Mouse (Mus musculus): ENCODE data around the gene Ercc1. TPM values are rescaled to one million over a fixed set of nuclear protein-coding genes. Genes with fewer than 3 reads are reported as not detected.

The Ercc1 gene
- total RNA-seq, 1 experiment from 2014 or later: 18.9 TPM

DNA sequence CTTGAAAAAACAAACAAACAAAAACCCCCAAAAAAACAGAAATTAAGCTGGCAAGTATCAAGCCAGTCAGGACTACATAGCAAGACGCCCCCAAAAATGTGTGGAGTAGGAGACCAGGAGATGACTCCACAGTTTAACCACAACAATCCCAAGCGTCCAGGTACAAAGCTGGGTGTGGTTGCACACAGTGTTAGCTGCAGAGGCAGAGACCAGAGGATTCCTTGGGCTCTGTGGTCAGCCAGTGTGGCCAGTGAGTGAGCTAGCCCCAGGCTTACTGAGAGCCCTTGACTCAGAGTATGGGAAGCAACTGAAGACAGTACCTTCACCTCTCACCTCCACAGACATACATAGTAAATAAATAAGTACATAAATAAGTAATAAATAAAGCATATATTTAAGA is 12.7 kb upstream of the Ercc1 start:
- ATAC-seq (replicated peaks; ENCODE audit: low read depth, poor library complexity, severe bottlenecking): no peak

DNA sequence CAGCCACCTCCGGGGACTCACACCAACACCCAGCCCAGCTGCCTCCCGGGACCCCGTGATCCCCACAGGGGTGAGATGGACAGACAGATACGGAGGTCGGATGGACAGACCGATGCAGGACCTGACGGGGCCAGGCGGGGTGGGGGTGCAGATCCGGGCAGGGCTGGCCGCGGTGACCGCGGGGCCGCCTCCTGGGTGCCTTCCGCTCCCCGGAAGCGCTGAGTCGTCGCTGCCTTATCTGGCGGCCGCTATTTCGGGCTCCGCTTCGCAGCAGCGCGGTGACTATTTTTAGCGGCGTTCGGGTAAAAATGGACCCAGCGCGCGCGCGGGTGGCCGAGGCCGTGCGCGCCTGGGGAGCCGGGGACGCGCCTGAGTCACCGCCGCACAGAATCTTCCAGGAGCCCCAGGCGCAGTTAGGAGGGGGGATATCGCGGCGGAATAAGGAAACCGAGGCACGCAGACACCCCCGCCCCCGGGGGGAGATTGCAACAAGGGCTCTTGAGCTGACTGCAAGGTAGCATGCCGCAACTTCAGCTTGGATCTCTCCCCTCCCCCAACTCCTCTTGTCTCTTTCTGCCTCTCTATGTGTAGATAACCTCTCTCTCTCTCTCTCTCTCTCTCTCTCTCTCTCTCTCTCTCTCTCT is 11.7 kb upstream of the Ercc1 start:
- ATAC-seq (replicated peaks; ENCODE audit: low read depth, poor library complexity, severe bottlenecking): peak; percentile 37

DNA sequence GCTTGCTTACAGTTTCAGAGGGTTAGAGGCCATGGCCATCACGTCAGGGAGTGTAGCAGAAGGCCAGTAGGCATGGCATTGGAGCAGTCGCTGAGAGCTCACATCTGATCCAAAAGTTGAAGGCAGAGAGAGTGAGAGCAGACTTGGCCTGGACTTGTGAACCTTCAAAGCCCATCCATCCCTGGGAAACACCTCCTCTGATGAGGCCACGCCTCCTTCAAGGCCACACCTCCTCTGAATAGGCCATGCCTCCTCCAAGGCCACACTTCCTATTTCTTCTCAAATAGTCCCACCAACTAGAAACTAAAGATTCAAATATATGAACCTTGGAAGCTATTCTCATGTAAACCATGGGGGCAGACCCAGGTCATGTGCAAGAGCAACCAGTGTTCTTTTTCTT is 9.0 kb upstream of the Ercc1 start:
- ATAC-seq (replicated peaks; ENCODE audit: low read depth, poor library complexity, severe bottlenecking): peak; percentile 78

DNA sequence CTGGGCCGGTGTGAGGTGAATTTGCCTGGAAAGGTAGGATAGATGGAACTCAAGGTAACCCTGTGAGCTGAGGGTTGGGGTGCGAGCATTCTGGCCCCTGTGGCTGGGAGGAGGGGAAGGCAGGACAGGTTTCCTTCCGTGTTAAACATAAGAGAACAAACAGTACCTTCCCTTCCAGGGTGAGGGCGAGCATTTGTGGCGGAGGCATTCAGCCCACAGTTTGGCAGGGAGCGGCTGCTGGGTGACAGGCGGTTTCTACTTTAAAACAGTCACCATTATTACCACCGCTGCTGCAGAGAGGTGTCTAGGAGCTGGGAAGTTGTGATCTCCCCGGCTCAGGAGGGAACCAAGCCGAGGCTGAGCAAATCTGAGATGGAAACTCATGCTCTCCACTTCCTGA is 7.5 kb upstream of the Ercc1 start:
- ATAC-seq (replicated peaks; ENCODE audit: low read depth, poor library complexity, severe bottlenecking): no peak; the same call in 1 of the 2 replicates

DNA sequence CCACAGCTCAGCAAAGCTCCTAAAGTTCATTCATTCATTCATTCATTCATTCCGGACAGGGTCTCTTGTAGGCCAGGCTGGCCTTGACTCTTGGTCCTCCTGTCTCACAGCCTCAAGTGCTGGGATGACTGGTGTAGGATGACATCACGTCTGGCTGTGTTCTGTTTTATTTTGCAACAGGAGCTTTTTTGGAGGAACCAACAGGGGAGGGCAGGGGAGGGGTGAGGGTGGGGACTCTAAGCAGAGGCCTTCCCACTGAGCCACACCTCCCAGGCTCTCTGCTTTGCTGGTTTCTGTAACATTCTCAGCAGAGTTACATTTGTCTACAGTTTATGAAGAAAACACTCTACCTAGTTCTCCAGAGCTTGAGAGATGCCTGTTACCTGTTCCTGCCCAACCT is 6.5 kb upstream of the Ercc1 start:
- peak; percentile 20; the same call in 1 of the 2 replicates for ATAC-seq (replicated peaks; ENCODE audit: low read depth, poor library complexity, severe bottlenecking)

DNA sequence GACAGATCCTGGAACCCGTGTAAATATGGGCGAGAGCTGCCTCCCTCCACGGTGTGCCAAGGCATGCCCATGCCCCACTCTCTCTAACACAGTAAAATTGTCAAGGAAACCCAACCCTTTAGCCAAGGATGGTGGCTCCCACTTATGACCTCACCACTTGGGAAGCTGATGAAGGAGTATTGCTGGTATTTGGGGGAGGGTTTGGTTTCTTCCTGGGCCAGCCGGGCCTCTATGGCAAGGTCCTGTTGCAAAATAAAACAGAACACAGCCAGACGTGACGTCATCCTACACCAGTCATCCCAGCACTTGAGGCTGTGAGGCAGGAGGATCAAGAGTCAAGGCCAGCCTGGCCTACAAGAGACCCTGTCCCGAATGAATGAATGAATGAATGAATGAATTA is 6.0 kb upstream of the Ercc1 start:
- no peak for ATAC-seq (replicated peaks; ENCODE audit: low read depth, poor library complexity, severe bottlenecking)

DNA sequence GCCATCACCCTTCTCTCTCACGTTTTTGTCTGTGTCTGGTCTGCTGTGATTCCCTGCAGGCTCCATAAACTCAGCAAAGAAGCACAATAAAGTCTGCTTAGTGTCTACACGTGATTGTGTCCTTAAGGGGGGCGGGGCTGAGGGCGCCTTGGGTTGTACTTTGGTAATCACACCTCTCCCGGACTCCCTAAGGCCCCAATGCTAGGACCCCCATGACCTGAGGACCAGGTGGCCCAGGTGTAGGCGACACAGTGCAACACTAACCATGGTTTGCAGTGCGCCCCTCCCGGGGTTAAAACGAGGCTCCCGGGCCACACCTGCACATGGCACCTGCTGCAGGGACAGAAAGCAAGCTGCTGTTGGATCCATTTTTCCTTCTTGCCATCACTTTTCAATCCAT is 3.3 kb upstream of the Ercc1 start:
- ATAC-seq (replicated peaks; ENCODE audit: low read depth, poor library complexity, severe bottlenecking): no peak

DNA sequence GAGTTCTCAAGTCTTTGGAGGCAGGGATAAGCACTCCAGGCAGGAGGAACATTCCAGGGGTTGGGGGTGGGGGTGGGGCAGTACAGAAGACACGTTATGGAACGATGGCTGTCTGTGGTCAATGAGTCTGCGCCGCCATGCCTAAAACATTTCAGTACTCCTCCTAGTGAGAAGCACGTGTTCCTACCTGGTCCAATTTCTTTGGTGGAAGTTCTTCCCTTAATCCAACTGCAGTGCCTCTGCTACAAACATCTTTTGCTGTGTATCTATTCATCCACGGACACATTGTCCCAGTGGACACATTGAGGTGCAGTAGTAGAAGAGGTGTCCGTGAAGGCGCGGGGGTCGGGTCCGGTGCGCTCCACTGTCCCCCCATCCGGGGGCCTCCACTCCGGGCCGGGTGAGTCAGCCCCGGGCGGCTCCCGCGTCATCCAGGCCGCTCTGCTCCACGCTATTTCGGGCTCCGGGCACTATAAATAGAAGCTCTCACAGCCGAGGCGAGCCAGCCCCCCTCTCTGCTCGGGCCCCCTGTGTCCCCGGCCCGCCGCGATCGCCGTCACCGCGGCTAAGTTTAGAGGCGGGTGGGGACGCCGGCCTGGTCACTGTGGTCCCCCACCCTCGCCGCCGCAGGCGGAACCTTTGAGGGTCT is 2.7 kb upstream of the Ercc1 start:
- ATAC-seq (replicated peaks; ENCODE audit: low read depth, poor library complexity, severe bottlenecking): no peak

DNA sequence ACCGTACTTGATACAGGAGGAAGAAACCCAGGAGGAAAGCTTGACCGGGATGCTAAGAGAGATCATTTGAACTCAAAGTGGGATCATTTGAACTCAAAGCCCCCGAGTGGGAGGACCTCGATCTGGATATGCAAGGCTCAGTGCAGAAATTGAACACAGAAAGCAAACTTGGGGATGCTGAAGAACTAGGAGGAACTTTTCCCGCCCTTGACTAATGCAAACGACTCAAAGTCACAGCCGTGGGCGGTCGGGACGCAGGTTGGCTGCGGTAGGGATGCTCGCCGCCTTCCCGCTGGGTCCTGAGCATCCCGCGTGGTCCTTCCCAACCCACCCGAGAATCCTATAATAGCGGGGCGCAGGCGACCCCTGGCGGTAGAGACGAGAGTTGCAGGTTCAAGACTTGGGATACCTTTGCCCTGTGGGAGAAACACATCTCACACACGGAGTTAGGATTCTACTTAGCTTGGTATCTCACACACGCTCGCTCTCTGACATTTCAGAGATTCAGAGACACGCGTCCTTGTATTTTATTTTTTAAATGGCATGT is 2.0 kb upstream of the Ercc1 start:
- peak; percentile 46; the same call in 1 of the 2 replicates for ATAC-seq (replicated peaks; ENCODE audit: low read depth, poor library complexity, severe bottlenecking)

DNA sequence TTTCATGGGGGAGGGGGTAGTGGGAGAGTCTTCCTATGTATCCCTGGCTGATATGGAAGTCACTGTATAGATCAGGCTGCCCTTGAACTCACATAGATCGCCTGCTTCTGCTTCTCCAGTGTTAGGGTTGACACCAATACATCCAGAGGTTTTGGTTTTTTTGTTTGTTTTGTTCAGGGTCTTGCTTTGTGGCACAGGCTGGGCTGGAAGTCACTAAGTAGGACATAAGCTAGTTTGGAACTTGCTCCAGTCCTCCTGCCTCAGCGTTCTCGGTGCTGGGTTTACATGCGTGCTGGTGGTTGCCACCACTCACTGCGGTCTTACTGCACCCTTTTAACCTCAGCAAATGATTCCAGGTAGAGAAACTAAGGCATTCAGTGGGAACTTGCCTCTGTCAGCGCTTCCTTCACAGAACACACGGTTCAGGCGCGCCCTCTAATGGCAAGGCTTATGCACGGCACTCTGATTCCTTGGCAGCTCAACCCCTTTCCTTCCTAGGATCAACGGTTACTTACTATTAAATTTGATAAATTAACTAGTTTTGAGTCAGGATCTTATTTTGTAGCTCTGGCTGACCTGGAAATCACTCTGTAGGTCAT is 1.3 kb upstream of the Ercc1 start:
- peak; percentile 47; the same call in 1 of the 2 replicates for ATAC-seq (replicated peaks; ENCODE audit: low read depth, poor library complexity, severe bottlenecking)

DNA sequence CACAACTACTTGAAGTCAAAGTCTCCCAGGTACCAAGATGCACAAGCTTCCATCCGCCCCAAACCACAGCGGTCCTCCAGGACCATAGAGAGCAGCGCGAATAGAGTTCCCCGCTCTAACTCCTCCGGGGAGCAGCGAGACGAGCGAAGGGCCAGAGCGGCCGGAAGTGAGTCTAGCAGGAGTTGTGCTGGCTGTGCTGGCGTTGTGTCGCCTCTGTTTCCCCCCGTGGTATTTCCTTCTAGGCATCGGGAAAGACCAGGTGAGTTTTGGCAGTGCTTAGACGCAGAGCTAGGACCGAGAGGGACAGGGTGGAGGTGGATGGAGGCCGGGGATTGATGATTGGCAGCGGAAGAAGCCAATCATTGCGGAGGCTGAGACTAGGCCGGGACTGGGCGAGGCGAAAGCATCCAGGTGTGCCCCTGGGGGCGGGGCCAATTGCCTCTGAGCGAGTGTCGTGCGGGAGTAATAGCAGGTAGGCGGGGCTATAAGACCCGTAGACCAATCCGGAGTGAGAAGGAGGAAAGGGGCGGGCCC is 427 bp downstream of the Ercc1 start:
- ATAC-seq (replicated peaks; ENCODE audit: low read depth, poor library complexity, severe bottlenecking): peak; percentile 84

DNA sequence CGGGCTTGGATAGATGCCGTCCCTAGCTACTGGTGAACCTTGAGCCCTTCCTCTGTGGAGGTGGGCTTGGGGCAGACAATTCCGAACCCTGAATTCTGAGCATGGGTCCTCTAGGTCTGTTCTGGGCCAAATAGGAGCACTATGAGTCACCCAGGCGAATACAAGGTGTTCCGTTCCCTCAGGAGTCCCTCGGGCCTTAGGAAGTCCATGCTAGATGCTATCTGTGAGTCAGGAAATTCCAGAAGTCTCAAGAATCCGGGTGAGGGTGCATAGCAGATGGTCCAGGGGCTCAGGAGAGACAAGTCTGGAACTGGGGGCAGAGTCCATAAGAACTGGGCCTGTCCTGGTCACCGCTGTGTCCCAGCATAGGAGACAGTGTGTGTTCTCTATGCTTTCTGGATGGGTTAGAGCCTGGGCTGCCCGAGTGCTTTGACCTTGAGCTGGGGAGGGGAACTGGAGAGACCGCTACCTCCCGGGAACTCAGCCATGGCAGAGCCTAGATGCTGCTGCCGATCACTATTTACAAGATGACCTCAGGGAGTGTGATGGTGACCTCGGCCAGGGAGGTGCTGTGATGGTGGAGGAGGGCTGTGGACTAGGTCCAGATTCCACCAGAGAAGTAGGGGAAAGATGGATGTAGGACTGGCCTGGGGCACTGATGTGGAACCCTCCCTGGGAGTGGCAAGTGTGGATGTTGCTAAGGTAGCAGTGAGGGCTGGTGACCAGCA is 4.8 kb downstream of the Ercc1 start:
- ATAC-seq (replicated peaks; ENCODE audit: low read depth, poor library complexity, severe bottlenecking): no peak

DNA sequence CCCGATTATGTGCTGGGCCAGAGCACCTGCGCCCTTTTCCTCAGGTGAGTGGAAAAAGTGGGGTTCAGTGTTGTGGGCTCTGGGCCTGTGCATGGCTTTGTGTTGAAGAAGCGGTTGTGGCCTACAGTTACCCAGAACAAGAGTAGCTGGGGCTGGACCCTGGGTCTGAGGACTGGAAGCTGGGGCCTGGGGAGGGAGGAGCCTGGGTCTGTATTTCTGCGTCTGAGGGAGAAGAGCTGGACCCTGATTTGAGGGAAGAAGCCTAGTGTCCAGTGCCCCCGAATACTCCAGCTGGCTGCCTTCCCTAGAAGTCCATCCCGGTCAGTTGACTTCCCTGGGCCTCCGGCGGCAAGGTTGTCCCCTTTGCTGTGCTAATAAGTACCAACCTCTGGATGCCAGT is 5.6 kb downstream of the Ercc1 start:
- ATAC-seq (replicated peaks; ENCODE audit: low read depth, poor library complexity, severe bottlenecking): no peak

DNA sequence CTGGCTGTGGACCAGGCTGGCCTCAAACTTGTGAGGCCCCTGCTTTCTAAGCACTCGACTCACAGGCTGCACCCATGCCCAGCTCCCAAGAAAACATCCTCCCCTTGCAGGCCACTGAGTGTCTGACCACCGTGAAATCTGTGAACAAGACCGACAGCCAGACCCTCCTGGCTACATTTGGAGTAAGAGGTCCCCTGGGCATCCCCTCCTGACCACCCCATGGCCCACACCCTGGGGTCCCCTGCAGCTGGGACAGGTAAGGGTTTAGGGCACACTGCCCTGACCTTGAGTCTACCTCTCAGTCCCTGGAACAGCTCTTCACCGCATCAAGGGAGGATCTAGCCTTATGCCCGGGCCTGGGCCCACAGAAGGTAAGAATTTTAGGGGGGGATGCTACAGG is 10.4 kb downstream of the Ercc1 start:
- no peak for ATAC-seq (replicated peaks; ENCODE audit: low read depth, poor library complexity, severe bottlenecking)

DNA sequence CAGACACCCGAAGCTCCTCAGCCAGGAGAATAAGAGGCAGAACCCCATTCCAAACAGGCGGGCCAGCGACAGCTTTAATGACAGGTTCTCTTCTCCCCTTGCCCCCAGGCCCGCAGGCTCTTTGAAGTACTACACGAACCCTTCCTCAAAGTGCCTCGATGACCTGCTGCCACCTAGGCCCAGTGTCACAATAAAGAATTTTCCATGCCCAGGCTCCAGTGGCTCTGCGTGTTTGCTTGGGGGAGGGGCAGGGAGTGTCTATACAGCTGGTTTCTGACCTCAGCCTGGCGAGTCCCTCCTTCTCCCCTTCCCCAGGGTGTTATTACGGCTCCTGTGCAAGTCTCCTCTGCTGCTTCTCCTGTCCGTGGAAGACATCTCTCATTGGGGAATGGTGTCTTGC is 11.7 kb downstream of the Ercc1 start:
- no peak for ATAC-seq (replicated peaks; ENCODE audit: low read depth, poor library complexity, severe bottlenecking)

DNA sequence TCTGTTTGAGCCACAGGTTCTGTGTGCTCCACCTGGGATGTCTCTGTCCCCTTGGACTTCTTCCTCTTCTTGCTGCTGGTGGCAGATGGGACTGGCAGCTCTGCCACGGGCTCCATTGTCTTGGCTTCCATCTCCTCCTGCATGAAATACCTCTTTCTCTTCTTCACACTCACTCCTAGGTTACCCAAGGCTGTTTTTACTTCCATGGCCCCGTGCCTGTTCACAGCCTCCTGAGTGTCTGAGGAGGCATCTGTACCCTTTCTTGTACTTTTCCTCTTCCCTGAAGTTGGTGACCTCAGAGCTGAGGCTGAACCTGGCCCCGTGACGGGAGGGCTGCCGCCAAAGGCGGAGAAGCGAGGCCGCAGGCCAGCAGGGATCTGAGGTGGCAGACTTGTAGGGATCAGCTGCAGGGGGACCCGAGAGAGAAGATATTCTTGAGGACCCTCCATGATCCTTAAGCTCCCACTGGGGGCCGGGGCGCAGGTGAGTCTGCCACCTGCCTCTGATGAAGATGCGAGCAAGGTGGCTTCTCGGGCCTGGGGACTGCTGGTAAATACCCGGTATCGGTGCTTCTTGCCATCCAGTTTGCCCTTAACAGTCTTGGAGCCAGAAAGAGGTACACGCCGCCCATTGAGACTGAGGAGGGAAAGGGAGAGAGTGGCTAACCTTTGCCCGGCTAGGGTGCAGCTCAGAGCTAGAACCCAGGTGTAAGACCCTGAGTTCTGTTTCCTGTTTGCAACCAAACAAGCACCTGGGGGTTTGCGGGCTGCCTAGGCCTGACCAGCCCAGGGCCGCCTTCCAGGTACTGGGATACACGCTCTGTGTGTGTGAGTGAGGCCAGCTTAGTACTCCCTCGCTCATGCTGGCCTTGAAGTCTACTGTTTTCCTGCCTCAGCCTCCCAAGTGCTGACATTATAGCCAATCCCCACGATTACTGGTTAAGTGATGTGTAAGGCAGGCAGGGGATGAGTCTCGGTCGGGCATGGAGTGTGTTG is 13.1 kb downstream of the Ercc1 start:
- no peak for ATAC-seq (replicated peaks; ENCODE audit: low read depth, poor library complexity, severe bottlenecking)

DNA sequence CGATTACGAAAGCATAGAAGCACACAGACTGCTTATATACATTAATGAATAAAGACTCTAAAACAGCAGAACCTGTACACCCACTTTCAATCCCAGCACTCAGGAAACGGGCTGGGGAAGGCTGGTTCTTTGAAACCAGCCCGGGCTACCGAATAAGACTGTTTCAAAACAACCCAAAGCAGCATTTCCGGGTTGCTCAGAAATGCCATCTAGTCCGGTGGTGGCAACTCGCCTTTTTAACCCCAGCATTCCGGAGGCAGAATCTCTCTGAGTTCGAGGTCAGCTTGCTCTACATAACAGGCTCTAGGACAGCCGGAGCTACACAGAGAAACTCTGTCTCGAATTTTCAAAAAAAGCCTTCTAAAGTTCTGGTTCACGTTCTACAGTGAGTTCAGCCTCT is 14.1 kb downstream of the Ercc1 start:
- ATAC-seq (replicated peaks; ENCODE audit: low read depth, poor library complexity, severe bottlenecking): no peak

DNA sequence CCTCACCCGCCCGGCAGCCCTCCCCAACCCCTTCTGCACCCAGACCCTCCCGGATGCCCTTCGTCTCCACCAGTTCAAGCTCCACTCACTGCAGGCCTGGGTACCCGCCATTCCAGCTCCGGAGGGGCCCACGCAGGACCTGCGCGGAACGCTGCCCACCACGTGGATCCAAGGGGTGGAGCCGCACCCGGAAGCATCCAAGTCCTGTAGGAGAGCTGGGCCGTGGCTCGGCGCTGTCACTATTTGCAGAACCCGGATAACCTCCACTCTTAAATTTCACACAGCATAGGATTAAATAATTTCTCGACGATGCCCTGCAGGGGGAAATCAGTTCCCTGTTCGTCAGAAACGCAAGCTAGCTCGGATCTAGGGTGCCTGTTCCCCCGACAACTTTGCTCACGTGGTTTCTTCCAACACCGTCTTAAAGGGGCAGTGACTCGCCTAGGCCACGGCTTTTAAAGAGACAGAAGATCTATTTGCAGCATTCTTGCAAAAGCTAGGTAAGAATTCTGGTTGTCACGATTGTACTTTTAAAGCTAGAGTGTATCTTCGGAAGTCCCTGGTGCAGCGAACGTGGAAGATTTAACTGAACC is 14.8 kb downstream of the Ercc1 start, which contains the start of the genes Cd3eap and Ppp1r13l:
Gene Cd3eap, minus strand, starts transcription at position 185 of the 593 bp plus-strand sequence.
Gene Ppp1r13l, plus strand, starts transcription at position 451 of the 593 bp plus-strand sequence.
- peak; percentile 67 for ATAC-seq (replicated peaks; ENCODE audit: low read depth, poor library complexity, severe bottlenecking)

Measured in common myeloid progenitor, adult 5-6 weeks (primary cell).